Mouse (Mus musculus): ENCODE measurements around the gene Pheta2. TPM values are rescaled to one million over a fixed set of nuclear protein-coding genes. Genes with fewer than 3 reads are reported as not detected.

The Pheta2 gene
- total RNA-seq (2021) = 1 to 10 TPM in 1 of 2 experiments, under 1 TPM in 1; 0.80 to 1.1 TPM
- long read RNA-seq, partial matches to known transcripts = 0 of 2 reads
- long read RNA-seq, other reads (novel, unspliced or antisense) = 0 of 2 reads

- peak; percentile 95 to 97 for DNase-seq (ENCODE audit: low spot score in 2 of 2)
Measured at GRCm38 (mm10) chr15:82338593-82339112, at the start of gene Pheta2, which contains the start of the genes Naga and Smdt1. Pheta2 (plus strand) TSS chr15:82338942. Naga (minus strand) TSS chr15:82338925. Smdt1 (plus strand) TSS chr15:82338959.

GRCm38 (mm10) chr15:82290252-82290651 is 48.5 kb upstream of the Pheta2 start:
- no peak for DNase-seq (ENCODE audit: low spot score in 2 of 2)

- DNase-seq (ENCODE audit: low spot score in 2 of 2) = no peak
Measured at GRCm38 (mm10) chr15:82292851-82293250, 45.9 kb upstream of the Pheta2 start.

GRCm38 (mm10) chr15:82293271-82293711 is 45.5 kb upstream of the Pheta2 start:
- DNase-seq (ENCODE audit: low spot score in 2 of 2) = peak in 1 of 2 experiments; percentile 56

- peak; percentile 66 to 69 for DNase-seq (ENCODE audit: low spot score in 2 of 2)
Measured at GRCm38 (mm10) chr15:82294059-82294458, 44.7 kb upstream of the Pheta2 start.

- DNase-seq (ENCODE audit: low spot score in 2 of 2) = no peak
Measured at GRCm38 (mm10) chr15:82298764-82299561, 39.8 kb upstream of the Pheta2 start, which contains the start of gene Wbp2nl. Wbp2nl (plus strand) TSS chr15:82298954.

GRCm38 (mm10) chr15:82307107-82307506 is 31.6 kb upstream of the Pheta2 start:
- no peak for DNase-seq (ENCODE audit: low spot score in 2 of 2)

GRCm38 (mm10) chr15:82308416-82308815 is 30.3 kb upstream of the Pheta2 start:
- DNase-seq (ENCODE audit: low spot score in 2 of 2) = no peak

GRCm38 (mm10) chr15:82317839-82318238 is 20.9 kb upstream of the Pheta2 start:
- DNase-seq (ENCODE audit: low spot score in 2 of 2) = no peak

- DNase-seq (ENCODE audit: low spot score in 2 of 2) = no peak
Measured at GRCm38 (mm10) chr15:82319613-82320012, 19.1 kb upstream of the Pheta2 start.

- no peak for DNase-seq (ENCODE audit: low spot score in 2 of 2)
Measured at GRCm38 (mm10) chr15:82322195-82322594, 16.5 kb upstream of the Pheta2 start.

GRCm38 (mm10) chr15:82325382-82325781 is 13.4 kb upstream of the Pheta2 start:
- DNase-seq (ENCODE audit: low spot score in 2 of 2) = no peak

GRCm38 (mm10) chr15:82335194-82335593 is 3.5 kb upstream of the Pheta2 start:
- DNase-seq (ENCODE audit: low spot score in 2 of 2) = no peak

- no peak for DNase-seq (ENCODE audit: low spot score in 2 of 2)
Measured at GRCm38 (mm10) chr15:82336629-82337028, 2.1 kb upstream of the Pheta2 start.

GRCm38 (mm10) chr15:82337875-82338274 is 867 bp upstream of the Pheta2 start:
- DNase-seq (ENCODE audit: low spot score in 2 of 2) = no peak

- no peak for DNase-seq (ENCODE audit: low spot score in 2 of 2)
Measured at GRCm38 (mm10) chr15:82339150-82339549, 408 bp downstream of the Pheta2 start.

GRCm38 (mm10) chr15:82339634-82340254 is 1.0 kb downstream of the Pheta2 start:
- no peak for DNase-seq (ENCODE audit: low spot score in 2 of 2)

GRCm38 (mm10) chr15:82340414-82341035 is 1.8 kb downstream of the Pheta2 start:
- DNase-seq (ENCODE audit: low spot score in 2 of 2) = no peak

- no peak for DNase-seq (ENCODE audit: low spot score in 2 of 2)
Measured at GRCm38 (mm10) chr15:82341036-82341501, 2.3 kb downstream of the Pheta2 start.

GRCm38 (mm10) chr15:82341675-82342542 is 3.2 kb downstream of the Pheta2 start:
- DNase-seq (ENCODE audit: low spot score in 2 of 2) = no peak

All from layer of hippocampus, postnatal 10 days (tissue).